Mouse (Mus musculus) bone marrow, adult 2 months (tissue): ENCODE results near the gene Tjap1.

Experiments used
- CTCF ChIP-seq: fragments of 200-500 bp; IDR thresholded peaks from 2 replicates; pipeline ENCODE4 v1.5.1; 2011; ENCODE audit warnings: low read length, control low read depth; ENCODE audit not compliant: control insufficient read depth, insufficient read depth
- POLR2A ChIP-seq: fragments of 200-500 bp; IDR thresholded peaks from 2 replicates; pipeline ENCODE4 v1.6.1; 2011; ENCODE audit warnings: low read depth, mild to moderate bottlenecking, control low read depth, low read length, borderline replicate concordance; ENCODE audit not compliant: control insufficient read depth

DNA sequence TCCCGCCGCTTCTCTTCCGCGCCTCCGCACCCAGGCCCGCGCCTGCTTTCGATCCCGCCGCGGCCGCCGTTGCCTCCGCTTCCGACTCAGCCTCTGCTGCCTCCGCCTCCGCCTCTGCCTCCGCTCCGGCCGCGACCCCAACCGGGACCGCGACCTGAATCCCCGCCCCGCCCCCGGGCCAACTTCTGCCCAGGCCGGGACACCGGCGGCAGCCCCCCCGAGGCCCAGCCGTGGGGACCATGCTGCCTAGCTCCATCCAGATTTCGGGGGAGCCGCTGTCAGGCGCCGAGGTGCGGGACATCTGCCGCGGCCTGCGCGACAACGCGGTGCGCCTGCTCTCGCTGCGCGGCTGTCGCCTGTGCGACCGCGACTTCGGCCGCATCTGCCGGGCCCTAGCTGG is 28.7 kb downstream of the Tjap1 start:
- TF ChIP-seq CTCF, result no peak
- 0 out of 2 replicates have a peak, but pooled peaks have one; percentile 3 for TF ChIP-seq POLR2A
